8 mouse cellular contexts compared by ENCODE assay signal in the genomic region with DNA sequence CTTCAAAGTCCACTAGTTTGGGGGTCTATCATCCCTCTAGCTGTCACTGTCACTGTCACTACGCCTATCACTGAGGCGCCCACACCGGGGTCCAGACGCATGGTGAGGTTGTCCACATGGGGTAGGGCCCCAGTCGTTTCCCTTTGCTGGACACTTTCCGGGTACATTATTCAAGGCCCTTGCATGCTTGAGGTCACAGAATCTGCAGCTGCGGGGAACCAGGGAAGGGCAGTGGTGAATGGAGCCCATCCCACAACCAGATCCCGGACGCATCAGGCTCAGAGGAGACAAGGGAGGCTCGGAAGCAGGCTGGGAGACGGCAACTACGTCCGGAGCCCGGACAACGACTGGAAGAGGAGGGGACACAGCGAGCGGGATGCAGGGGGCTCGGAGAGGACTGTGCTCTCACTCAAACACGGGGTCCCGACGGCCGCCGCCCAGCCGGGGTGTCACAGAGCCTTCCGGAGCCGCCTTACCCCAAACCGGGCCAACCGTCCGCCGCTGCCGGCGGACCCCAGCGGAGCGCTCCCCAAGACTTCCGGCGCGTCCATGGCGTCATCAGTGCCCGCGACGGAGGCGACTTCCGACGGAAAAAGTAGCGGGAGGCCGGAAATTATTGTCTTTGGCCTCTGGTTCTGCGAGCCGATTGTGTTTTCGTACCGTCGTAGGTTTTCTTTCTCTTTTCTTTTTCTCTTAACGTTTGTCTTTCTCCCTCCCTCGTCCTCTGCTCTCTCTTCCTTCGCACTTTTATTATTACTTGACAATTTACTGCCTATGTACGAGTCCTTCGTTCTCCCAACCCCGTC. TPM values are rescaled to one million over a fixed set of nuclear protein-coding genes. Genes with fewer than 3 reads are reported as not detected.
DNase-seq lines count a peak whose midpoint lies in the region; ATAC-seq lines count a peak whose summit lies in the region.

Gene Zdhhc4, minus strand, starts transcription at position 567 of the 806 bp plus-strand sequence.

- peak; percentile 90 for DNase-seq in T-cell, adult 2 months (ENCODE audit: low spot score)
- peak; percentile 94 to 95 for DNase-seq in cerebellum, postnatal 36 days
- peak; percentile 92 to 93 for DNase-seq in frontal cortex, postnatal 36 days (ENCODE audit: low spot score in 2 of 2)
- DNase-seq in left cerebral cortex, adult 11 months (ENCODE audit: low spot score) = peak; percentile 74
- DNase-seq in lung, postnatal 4 days = peak; percentile 92 to 94
- DNase-seq in retina, postnatal 7 days (ENCODE audit: low read depth, low spot score) = peak; percentile 90
- DNase-seq in urinary bladder, adult 2 months (ENCODE audit: low spot score) = peak; percentile 83

- no peaks in the 10 kb centered on the region for H3K27me3 ChIP-seq in hindbrain, embryonic 15.5 days

- under 1% methylated on average over 57 of the region's 57 CpGs for WGBS in hindbrain, embryonic 15.5 days

- peak within 1 kb of the TSS; percentile 85 for H3K4me2 ChIP-seq in hindbrain, embryonic 15.5 days

- peaks cover 23% of the 10 kb centered on the region for H3K4me1 ChIP-seq in hindbrain, embryonic 15.5 days (replicated peaks)

- ATAC-seq in hindbrain, embryonic 15.5 days (ENCODE audit: low FRiP score, low read depth) = peak; percentile 69; the same call in 1 of the 2 replicates

- peaks cover 23% of the 10 kb centered on the region for H3K36me3 ChIP-seq in hindbrain, embryonic 15.5 days

- H3K27ac ChIP-seq in hindbrain, embryonic 15.5 days (replicated peaks) = peak within 1 kb of the TSS; percentile 80

- H3K9ac ChIP-seq in hindbrain, embryonic 15.5 days = peak within 1 kb of the TSS; percentile 86

- H3K9me3 ChIP-seq in hindbrain, embryonic 15.5 days = no peaks in the 10 kb centered on the region

- peak within 1 kb of the TSS; percentile 67 for H3K4me3 ChIP-seq in hindbrain, embryonic 15.5 days

RNA-seq across cellular contexts. Expression of gene Zdhhc4, which starts in this region (rescaled TPM):
- polyA plus RNA-seq in hindbrain, embryonic 15.5 days (2015; fragmentation: Nextera tagmentation; extraction: Ambion mirVana) = 66.1 and 69.8 TPM in 2 replicates
- 55.0 and 65.8 TPM in 2 replicates for polyA plus RNA-seq in urinary bladder, adult 2 months (2012; rRNA removed)

Comparison
In these comparisons a context has a peak if more than half of its experiments do, and no peak if none do; other contexts are left out.
1. Peak in every context shown above with its lines: DNase-seq, ATAC-seq, H3K4me3 ChIP-seq and H3K27ac ChIP-seq.